Mouse (Mus musculus) lung, postnatal 0 days (tissue): ENCODE data around the gene Gmppb. TPM values are rescaled to one million over a fixed set of nuclear protein-coding genes. Genes with fewer than 3 reads are reported as not detected.

Experiments
- ATAC-seq: fragments of 200-750 bp; cut with Nextera tagmentation; 2 replicates; pipeline ENCODE4 v1.8.0; 2017; ENCODE audit warnings: moderate library complexity
- DNase-seq: peaks from one replicate; pipeline ENCODE4 v3.0.0-alpha.2; 2016; ENCODE audit warnings: low spot score
- H3K27ac ChIP-seq: fragments of 300-500 bp; sonication (generic); 2 replicates; pipeline ENCODE4 v1.5.1; 2014; ENCODE audit warnings: antibody characterized with exemption, mild to moderate bottlenecking, low read length, mixed read lengths
- H3K27me3 ChIP-seq: fragments of 300-500 bp; sonication (generic); replicated peaks from 2 replicates; pipeline ENCODE4 v1.6.1; 2014; ENCODE audit warnings: low read length, mixed read lengths; ENCODE audit not compliant: insufficient read depth
- H3K36me3 ChIP-seq: fragments of 300-500 bp; sonication (generic); 2 replicates; pipeline ENCODE4 v1.6.1; 2014; ENCODE audit warnings: low read length, mixed read lengths; ENCODE audit not compliant: insufficient read depth
- H3K4me1 ChIP-seq: fragments of 300-500 bp; sonication (generic); 2 replicates; pipeline ENCODE4 v1.6.1; 2014; ENCODE audit warnings: antibody characterized with exemption, low read depth, low read length, mixed read lengths; ENCODE audit not compliant: insufficient read depth
- H3K4me2 ChIP-seq: fragments of 300-500 bp; sonication (generic); replicated peaks from 2 replicates; pipeline ENCODE4 v1.6.1; 2014; ENCODE audit warnings: low read depth, mild to moderate bottlenecking, low read length, moderate library complexity, mixed read lengths
- H3K4me3 ChIP-seq: fragments of 300-500 bp; sonication (generic); 2 replicates; pipeline ENCODE4 v1.5.1; 2014; ENCODE audit warnings: low read depth, low read length
- H3K9ac ChIP-seq: fragments of 300-500 bp; sonication (generic); replicated peaks from 2 replicates; pipeline ENCODE4 v1.6.1; 2014; ENCODE audit warnings: low read depth, mild to moderate bottlenecking
- H3K9me3 ChIP-seq: fragments of 300-500 bp; sonication (generic); 2 replicates; pipeline ENCODE4 v1.6.1; 2016; ENCODE audit warnings: low read length, mixed read lengths
- CTCF ChIP-seq: IDR thresholded peaks from 2 replicates; pipeline ENCODE4 v1.5.1; 2016; ENCODE audit warnings: antibody characterized with exemption, mild to moderate bottlenecking
- EP300 ChIP-seq: IDR thresholded peaks from 2 replicates; pipeline ENCODE4 v1.6.1; 2016; ENCODE audit warnings: antibody characterized with exemption, mild to moderate bottlenecking, control low read depth
- WGBS: fragments of 180-500 bp; shearing (Covaris S2); extraction: QIAGEN DNeasy Blood & Tissue Kit; methylation state at CpG from one replicate; pipeline ENCODE4 v1.1.7; 2014; 5-methylcytosine and 5-hydroxymethylcytosine counted together
- polyA plus RNA-seq: library from polyadenylated mRNA; unstranded; fragments of >200 nt; fragmentation: Nextera tagmentation; extraction: Ambion mirVana; gene quantifications from 2 replicates; pipeline ENCODE4 v1.2.1, GENCODE M21; 2015

Gmppb gene
- polyA plus RNA-seq, 1 experiment from 2014 or later: 26.5 TPM

DNA sequence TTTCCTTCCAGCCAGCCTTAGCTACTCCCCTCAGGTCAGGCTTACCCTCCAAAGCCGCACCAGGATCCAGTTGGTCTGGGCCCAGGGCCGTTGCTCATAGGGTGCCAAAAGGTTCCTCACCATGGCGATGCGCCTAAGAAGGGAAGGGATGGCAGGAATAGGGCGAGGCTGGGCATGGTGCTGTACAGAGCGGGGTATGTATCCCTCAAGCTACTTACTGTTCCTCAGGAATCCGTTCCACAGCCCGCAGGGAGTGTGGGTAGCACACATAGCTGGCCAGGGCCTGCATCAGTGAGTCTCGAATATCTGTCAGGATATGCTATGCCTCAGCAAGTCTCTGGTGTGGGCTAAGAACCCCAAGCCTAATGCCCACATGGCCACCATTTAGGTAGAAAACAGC, 9.2 kb downstream of the Gmppb start:
- 95% methylated on average over 9 of the region's 9 CpGs for WGBS
- Histone ChIP-seq H3K4me1 (0 out of 2 replicates have a peak, but pooled peaks cover 1% of the 10 kb centered on the region), H3K36me3 (peaks cover 40% of the 10 kb centered on the region), H3K27me3 (no peaks in the 10 kb centered on the region), H3K27ac (no peak overlapping the region), H3K4me3 (no peak overlapping the region), H3K9ac (no peak overlapping the region), H3K4me2 (no peak overlapping the region), H3K9me3 (no peaks in the 10 kb centered on the region)
- DNase-seq: no peak
- ATAC-seq: no peak
- TF ChIP-seq CTCF: no peak
- TF ChIP-seq EP300: no peak

DNA sequence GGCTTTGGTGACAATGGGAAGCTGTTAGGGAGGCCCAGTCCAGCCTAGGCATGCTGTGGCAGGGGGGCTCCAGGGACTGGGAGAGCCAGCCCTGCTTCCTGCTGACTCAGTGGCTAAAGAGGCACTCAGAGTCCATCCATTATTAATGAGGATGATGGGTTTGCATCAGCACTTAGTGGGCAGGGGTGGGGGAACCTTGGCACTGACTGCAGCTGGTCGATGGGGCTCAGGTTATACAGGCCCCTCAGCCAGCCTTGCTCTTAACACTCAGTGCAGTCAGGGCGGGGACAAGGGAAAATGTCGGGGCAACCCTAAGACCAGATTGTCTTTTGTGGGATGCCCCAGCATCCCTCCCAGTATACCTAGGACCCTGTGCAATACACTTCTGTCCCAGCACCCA, 13.1 kb downstream of the Gmppb start:
- no peak for DNase-seq
- TF ChIP-seq CTCF (no peak), EP300 (no peak)
- no peak overlapping the region for H3K9ac ChIP-seq
- no peak overlapping the region for H3K4me3 ChIP-seq
- WGBS: 83% methylated on average over 3 of the region's 3 CpGs
- no peak for ATAC-seq
- H3K4me2 ChIP-seq: no peak overlapping the region
- H3K36me3 ChIP-seq: peaks cover 33% of the 10 kb centered on the region
- no peaks in the 10 kb centered on the region for H3K4me1 ChIP-seq
- H3K9me3 ChIP-seq: no peaks in the 10 kb centered on the region
- H3K27me3 ChIP-seq: no peaks in the 10 kb centered on the region
- no peak overlapping the region for H3K27ac ChIP-seq

DNA sequence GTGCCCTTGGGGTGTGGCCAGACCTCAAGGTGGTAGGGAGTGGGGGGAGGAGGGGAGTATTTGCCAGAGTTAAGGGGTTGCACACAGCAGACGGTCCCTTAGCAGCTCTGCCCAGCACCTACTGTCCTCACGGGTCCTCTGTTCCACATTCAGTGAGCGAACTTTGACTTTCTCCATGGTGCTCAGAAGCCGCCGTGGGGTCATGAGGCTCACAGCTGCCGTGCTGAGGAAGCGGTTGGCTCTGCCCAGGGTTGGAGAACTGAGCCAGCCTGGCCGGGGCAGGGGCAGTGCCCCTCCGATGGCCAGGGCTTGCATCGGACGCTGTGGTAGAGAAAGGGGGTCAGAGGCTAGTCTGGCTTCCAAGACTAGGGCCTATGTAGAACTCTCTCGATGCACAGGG, 14.3 kb downstream of the Gmppb start:
- no peak overlapping the region for H3K9ac ChIP-seq
- H3K4me1 ChIP-seq: no peaks in the 10 kb centered on the region
- H3K27ac ChIP-seq: no peak overlapping the region
- DNase-seq: no peak
- H3K4me3 ChIP-seq: no peak overlapping the region
- TF ChIP-seq CTCF: no peak
- TF ChIP-seq EP300: no peak
- no peak overlapping the region for H3K4me2 ChIP-seq
- ATAC-seq: no peak
- WGBS: 84% methylated on average over 12 of the region's 12 CpGs
- peaks cover 28% of the 10 kb centered on the region for H3K36me3 ChIP-seq
- H3K27me3 ChIP-seq: no peaks in the 10 kb centered on the region
- no peaks in the 10 kb centered on the region for H3K9me3 ChIP-seq

DNA sequence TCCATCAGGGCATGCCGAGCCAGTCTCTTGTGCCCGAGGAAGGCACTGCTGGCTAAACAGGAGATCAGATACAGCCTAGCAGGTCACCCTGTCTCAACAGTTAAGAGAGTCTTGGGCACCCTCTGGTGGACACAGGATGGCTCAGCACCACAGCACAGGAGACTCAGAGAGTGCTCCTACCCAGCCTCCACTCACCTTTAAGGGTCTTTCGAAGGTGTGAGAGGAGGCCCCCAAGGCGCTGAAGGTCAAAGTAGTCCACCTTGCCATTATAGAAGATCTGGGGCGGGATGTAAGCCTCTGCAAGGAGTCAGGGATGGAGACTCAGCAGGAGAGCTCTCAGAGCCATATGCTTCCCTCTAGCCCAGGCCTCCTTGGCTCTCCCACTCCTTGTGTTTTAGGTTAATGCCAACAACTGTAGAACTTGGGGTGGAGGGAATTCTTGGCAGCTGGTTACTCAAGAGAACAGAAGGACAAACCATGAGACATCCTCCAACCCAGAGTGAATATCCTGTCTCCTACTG, 16.5 kb downstream of the Gmppb start:
- DNase-seq (peak; percentile 65), ATAC-seq (peak; percentile 71)
- H3K27ac ChIP-seq: no peak overlapping the region
- H3K27me3 ChIP-seq: no peaks in the 10 kb centered on the region
- no peak overlapping the region for H3K9ac ChIP-seq
- WGBS: 29% methylated on average over 5 of the region's 5 CpGs
- H3K4me1 ChIP-seq: no peaks in the 10 kb centered on the region
- H3K9me3 ChIP-seq: no peaks in the 10 kb centered on the region
- no peak overlapping the region for H3K4me3 ChIP-seq
- no peak overlapping the region for H3K4me2 ChIP-seq
- TF ChIP-seq EP300 (no peak), CTCF (peak; percentile 81)
- H3K36me3 ChIP-seq: 0 out of 2 replicates have a peak, but pooled peaks cover 16% of the 10 kb centered on the region

DNA sequence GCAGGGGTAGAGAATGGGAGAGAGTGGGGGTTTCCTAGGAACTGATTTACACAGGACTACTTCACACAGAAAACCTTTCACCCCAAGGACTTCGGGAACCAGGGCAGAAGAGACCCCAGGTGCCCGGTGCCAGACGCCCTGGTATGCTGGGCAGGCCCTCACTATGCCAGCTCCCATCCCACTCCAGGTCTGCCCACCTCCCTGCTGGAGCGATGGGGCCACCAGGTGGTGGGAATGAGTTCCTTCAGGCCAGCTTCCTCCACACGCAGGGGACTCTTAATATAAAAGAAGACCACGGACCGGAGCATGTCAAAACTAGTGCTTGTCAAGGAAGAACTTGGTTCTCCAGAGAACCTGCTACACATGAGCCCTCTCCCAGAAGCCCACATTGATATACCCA, 18.2 kb downstream of the Gmppb start:
- Histone ChIP-seq H3K27ac (no peak overlapping the region), H3K9me3 (no peaks in the 10 kb centered on the region), H3K4me1 (no peaks in the 10 kb centered on the region), H3K9ac (no peak overlapping the region), H3K4me3 (no peak overlapping the region), H3K27me3 (no peaks in the 10 kb centered on the region), H3K4me2 (no peak overlapping the region), H3K36me3 (peaks cover 11% of the 10 kb centered on the region; the same call in 1 of the 2 replicates)
- WGBS: 79% methylated on average over 7 of the region's 7 CpGs
- DNase-seq (no peak), ATAC-seq (no peak)
- TF ChIP-seq CTCF (0 out of 2 replicates have a peak, but pooled peaks have one; percentile 20), EP300 (no peak)

DNA sequence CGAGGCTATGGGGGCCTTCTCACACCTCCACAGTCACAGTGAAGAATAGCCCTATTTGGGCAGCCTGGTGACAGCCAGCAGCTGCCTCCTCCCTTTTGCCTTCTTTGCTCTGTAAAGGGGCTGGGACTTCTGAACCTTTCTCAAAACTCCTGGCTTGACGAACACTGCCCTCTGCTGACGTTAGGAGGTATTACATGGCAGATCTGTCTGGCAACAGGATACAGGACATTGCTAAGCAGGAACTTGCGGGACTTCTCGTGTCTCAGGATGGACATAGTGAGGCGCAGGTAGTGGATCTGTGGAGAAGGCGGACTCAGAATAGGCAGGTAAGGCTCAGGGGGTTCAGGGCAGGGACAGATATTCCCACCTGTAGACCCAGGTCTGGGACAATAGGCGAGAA, 18.9 kb downstream of the Gmppb start:
- H3K36me3 ChIP-seq: peaks cover 10% of the 10 kb centered on the region; the same call in 1 of the 2 replicates
- no peak for TF ChIP-seq EP300
- peak; percentile 99 for TF ChIP-seq CTCF
- WGBS: 19% methylated on average over 8 of the region's 8 CpGs
- ATAC-seq (peak; percentile 44), DNase-seq (peak; percentile 88)
- no peaks in the 10 kb centered on the region for H3K4me1 ChIP-seq
- H3K4me2 ChIP-seq: no peak overlapping the region
- H3K9me3 ChIP-seq: no peaks in the 10 kb centered on the region
- H3K27ac ChIP-seq: no peak overlapping the region
- H3K9ac ChIP-seq: no peak overlapping the region
- no peak overlapping the region for H3K4me3 ChIP-seq
- no peaks in the 10 kb centered on the region for H3K27me3 ChIP-seq

DNA sequence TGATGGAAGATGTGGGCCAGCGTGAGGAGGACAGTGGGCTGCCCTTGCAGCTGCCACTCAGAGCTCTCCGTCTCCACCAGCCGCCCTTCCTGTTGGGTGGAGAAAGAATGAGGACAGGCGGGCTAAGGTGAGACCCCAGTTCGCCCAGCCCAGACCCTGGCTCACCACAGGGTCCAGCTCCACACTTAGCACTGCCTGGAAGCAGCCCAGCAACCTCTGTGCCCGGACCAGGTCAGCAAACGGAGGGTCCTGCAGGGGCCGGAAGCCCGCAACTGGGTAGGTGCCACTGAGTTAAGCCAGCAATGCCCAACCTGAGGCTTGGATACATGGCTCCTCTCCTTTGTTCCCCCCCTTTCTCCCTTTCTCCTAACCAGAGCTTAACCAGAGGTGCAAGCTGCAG, 20.0 kb downstream of the Gmppb start:
- Histone ChIP-seq H3K36me3 (peaks cover 10% of the 10 kb centered on the region; the same call in 1 of the 2 replicates), H3K4me3 (no peak overlapping the region), H3K4me2 (no peak overlapping the region), H3K9me3 (no peaks in the 10 kb centered on the region), H3K27me3 (no peaks in the 10 kb centered on the region), H3K9ac (no peak overlapping the region), H3K4me1 (no peaks in the 10 kb centered on the region), H3K27ac (no peak overlapping the region)
- TF ChIP-seq CTCF: no peak
- TF ChIP-seq EP300: no peak
- 93% methylated on average over 8 of the region's 9 CpGs for WGBS
- ATAC-seq (no peak), DNase-seq (no peak)
